Mouse (Mus musculus) liver, embryonic 15.5 days (tissue): Measurements from ENCODE around the gene Hnrnpu. TPM values are rescaled to one million over a fixed set of nuclear protein-coding genes. Genes with fewer than 3 reads are reported as not detected.
"Not testable (repeated sequence)": the region's sequence is repeated elsewhere in the genome, so short reads cannot be mapped to it uniquely, and the experiment has no call there.

Source experiments
- ATAC-seq: fragments of 200-750 bp; cut with Nextera tagmentation; 2 replicates; pipeline ENCODE4 v1.8.0; 2017; ENCODE audit warnings: moderate number of reproducible peaks, mild to moderate bottlenecking, moderate library complexity; ENCODE audit not compliant: insufficient read depth
- H3K27ac ChIP-seq: fragments of 300-500 bp; sonication (generic); replicated peaks from 2 replicates; pipeline ENCODE4 v1.5.1; 2015; ENCODE audit warnings: mild to moderate bottlenecking, inconsistent platforms
- H3K27me3 ChIP-seq: fragments of 300-500 bp; sonication (generic); 2 replicates; pipeline ENCODE4 v1.6.1; 2015; ENCODE audit warnings: mild to moderate bottlenecking, inconsistent platforms
- H3K36me3 ChIP-seq: fragments of 300-500 bp; sonication (generic); replicated peaks from 2 replicates; pipeline ENCODE4 v1.6.1; 2015; ENCODE audit warnings: moderate library complexity, mild to moderate bottlenecking, inconsistent platforms
- H3K4me1 ChIP-seq: fragments of 300-500 bp; sonication (generic); replicated peaks from 2 replicates; pipeline ENCODE4 v1.6.1; 2015; ENCODE audit warnings: inconsistent platforms
- H3K4me2 ChIP-seq: fragments of 300-500 bp; sonication (generic); 2 replicates; pipeline ENCODE4 v1.6.1; 2015; ENCODE audit warnings: moderate library complexity, mild to moderate bottlenecking, inconsistent platforms
- H3K4me3 ChIP-seq: fragments of 300-500 bp; sonication (generic); replicated peaks from 2 replicates; pipeline ENCODE4 v1.5.1; 2015; ENCODE audit warnings: mild to moderate bottlenecking, inconsistent platforms
- H3K9ac ChIP-seq: fragments of 300-500 bp; sonication (generic); 2 replicates; pipeline ENCODE4 v1.6.1; 2015; ENCODE audit warnings: moderate library complexity, mild to moderate bottlenecking, inconsistent platforms
- H3K9me3 ChIP-seq: fragments of 300-500 bp; sonication (generic); replicated peaks from 2 replicates; pipeline ENCODE4 v1.6.1; 2016; ENCODE audit warnings: inconsistent platforms
- WGBS: fragments of 180-500 bp; shearing (Covaris S2); methylation state at CpG from one replicate; pipeline ENCODE4 v1.1.7; 2015; ENCODE audit warnings: mixed read lengths; ENCODE audit not compliant: insufficient replicate concordance; 5-methylcytosine and 5-hydroxymethylcytosine counted together
- polyA plus RNA-seq: library from polyadenylated mRNA; unstranded; fragments of >200 nt; fragmentation: Nextera tagmentation; extraction: Ambion mirVana; gene quantifications from 2 replicates; pipeline ENCODE4 v1.2.1, GENCODE M21; 2015

The Hnrnpu gene
- polyA plus RNA-seq, 1 experiment from 2014 or later = 167 TPM

- 81% methylated on average over 6 of the region's 6 CpGs for WGBS
These were observed 27.6 kb upstream of the Hnrnpu start for GRCm38 (mm10) chr1:178365171-178365570.

GRCm38 (mm10) chr1:178360702-178361101 is 23.1 kb upstream of the Hnrnpu start:
- no peak for ATAC-seq
- H3K27me3 ChIP-seq = no peaks in the 10 kb centered on the region
- no peaks in the 10 kb centered on the region for H3K36me3 ChIP-seq
- WGBS = 60% methylated on average over 2 of the region's 2 CpGs
- no peak overlapping the region for H3K9ac ChIP-seq
- H3K4me1 ChIP-seq = no peaks in the 10 kb centered on the region
- no peak overlapping the region for H3K27ac ChIP-seq
- H3K4me2 ChIP-seq = no peak overlapping the region
- no peaks in the 10 kb centered on the region for H3K9me3 ChIP-seq
- no peak overlapping the region for H3K4me3 ChIP-seq

More at GRCm38 (mm10) chr1:178365171-178365570, 27.6 kb upstream of the Hnrnpu start:
- Histone ChIP-seq H3K4me2 (no peak overlapping the region), H3K4me3 (no peak overlapping the region), H3K36me3 (no peaks in the 10 kb centered on the region), H3K9me3 (no peaks in the 10 kb centered on the region), H3K9ac (no peak overlapping the region), H3K27ac (no peak overlapping the region), H3K4me1 (peaks cover 24% of the 10 kb centered on the region), H3K27me3 (no peaks in the 10 kb centered on the region)
- ATAC-seq = no peak

GRCm38 (mm10) chr1:178360264-178360663 is 22.7 kb upstream of the Hnrnpu start:
- H3K36me3 ChIP-seq = no peaks in the 10 kb centered on the region
- H3K9me3 ChIP-seq = no peaks in the 10 kb centered on the region
- 72% methylated on average over 11 of the region's 11 CpGs for WGBS
- no peak overlapping the region for H3K4me3 ChIP-seq
- ATAC-seq = no peak
- H3K27me3 ChIP-seq = no peaks in the 10 kb centered on the region
- H3K9ac ChIP-seq = no peak overlapping the region
- H3K27ac ChIP-seq = no peak overlapping the region
- no peak overlapping the region for H3K4me2 ChIP-seq
- H3K4me1 ChIP-seq = no peaks in the 10 kb centered on the region

- no peak overlapping the region for H3K9ac ChIP-seq
- H3K36me3 ChIP-seq = no peaks in the 10 kb centered on the region
- H3K9me3 ChIP-seq = no peaks in the 10 kb centered on the region
- H3K27ac ChIP-seq = no peak overlapping the region
- no peak for ATAC-seq
- H3K27me3 ChIP-seq = no peaks in the 10 kb centered on the region
- WGBS = 68% methylated on average over 12 of the region's 12 CpGs
- H3K4me3 ChIP-seq = no peak overlapping the region
- no peaks in the 10 kb centered on the region for H3K4me1 ChIP-seq
- no peak overlapping the region for H3K4me2 ChIP-seq
These were observed 20.4 kb upstream of the Hnrnpu start for GRCm38 (mm10) chr1:178357776-178358710.

GRCm38 (mm10) chr1:178354576-178354975 is 17.0 kb upstream of the Hnrnpu start:
- H3K4me2 ChIP-seq = no peak overlapping the region
- H3K27ac ChIP-seq = no peak overlapping the region
- H3K36me3 ChIP-seq = no peaks in the 10 kb centered on the region
- WGBS = 40% methylated on average over 3 of the region's 3 CpGs
- no peaks in the 10 kb centered on the region for H3K27me3 ChIP-seq
- no peaks in the 10 kb centered on the region for H3K9me3 ChIP-seq
- no peak overlapping the region for H3K4me3 ChIP-seq
- no peak for ATAC-seq
- no peak overlapping the region for H3K9ac ChIP-seq
- H3K4me1 ChIP-seq = no peaks in the 10 kb centered on the region

- Histone ChIP-seq H3K27me3 (no peaks in the 10 kb centered on the region), H3K4me3 (no peak overlapping the region), H3K9ac (no peak overlapping the region), H3K9me3 (no peaks in the 10 kb centered on the region), H3K4me2 (no peak overlapping the region), H3K36me3 (no peaks in the 10 kb centered on the region), H3K4me1 (no peaks in the 10 kb centered on the region), H3K27ac (no peak overlapping the region)
- ATAC-seq = no peak
These were observed 14.0 kb upstream of the Hnrnpu start for GRCm38 (mm10) chr1:178351643-178352042.

- ATAC-seq = no peak
- 79% methylated on average over 2 of the region's 2 CpGs for WGBS
- H3K36me3 ChIP-seq = no peaks in the 10 kb centered on the region
- no peak overlapping the region for H3K9ac ChIP-seq
- no peak overlapping the region for H3K4me3 ChIP-seq
- no peaks in the 10 kb centered on the region for H3K9me3 ChIP-seq
- no peaks in the 10 kb centered on the region for H3K27me3 ChIP-seq
- H3K27ac ChIP-seq = no peak overlapping the region
- H3K4me2 ChIP-seq = no peak overlapping the region
- H3K4me1 ChIP-seq = no peaks in the 10 kb centered on the region
These were observed 13.2 kb upstream of the Hnrnpu start for GRCm38 (mm10) chr1:178350792-178351191.

- H3K4me1 ChIP-seq, H3K27ac ChIP-seq, ATAC-seq, H3K4me3 ChIP-seq, H3K9ac ChIP-seq, H3K4me2 ChIP-seq, H3K9me3 ChIP-seq, H3K27me3 ChIP-seq, H3K36me3 ChIP-seq: not testable (repeated sequence)
- WGBS = 88% methylated on average over 10 of the region's 10 CpGs
These were observed 6.6 kb upstream of the Hnrnpu start for GRCm38 (mm10) chr1:178344071-178344805.

- Histone ChIP-seq H3K27ac (no peak overlapping the region), H3K36me3 (no peaks in the 10 kb centered on the region), H3K27me3 (no peaks in the 10 kb centered on the region), H3K4me2 (no peak overlapping the region), H3K9me3 (no peaks in the 10 kb centered on the region), H3K4me3 (no peak overlapping the region), H3K4me1 (peaks cover 13% of the 10 kb centered on the region), H3K9ac (no peak overlapping the region)
- ATAC-seq = no peak
- WGBS = 46% methylated on average over 5 of the region's 5 CpGs
These were observed 5.0 kb upstream of the Hnrnpu start for GRCm38 (mm10) chr1:178342612-178343011.

GRCm38 (mm10) chr1:178342063-178342462 is 4.5 kb upstream of the Hnrnpu start:
- no peak for ATAC-seq
- Histone ChIP-seq H3K27ac (no peak overlapping the region), H3K4me1 (peaks cover 13% of the 10 kb centered on the region), H3K9me3 (no peaks in the 10 kb centered on the region), H3K27me3 (no peaks in the 10 kb centered on the region), H3K9ac (no peak overlapping the region), H3K4me3 (no peak overlapping the region), H3K4me2 (no peak overlapping the region), H3K36me3 (no peaks in the 10 kb centered on the region)
- 40% methylated on average over 1 of the region's 1 CpGs for WGBS

GRCm38 (mm10) chr1:178341435-178341834 is 3.8 kb upstream of the Hnrnpu start:
- Histone ChIP-seq H3K4me2 (no peak overlapping the region), H3K4me3 (no peak overlapping the region), H3K27ac (no peak overlapping the region), H3K4me1 (peaks cover 13% of the 10 kb centered on the region), H3K27me3 (no peaks in the 10 kb centered on the region), H3K9me3 (no peaks in the 10 kb centered on the region), H3K9ac (no peak overlapping the region), H3K36me3 (no peaks in the 10 kb centered on the region)
- 71% methylated on average over 3 of the region's 3 CpGs for WGBS
- no peak for ATAC-seq
